In genomic region chr5:92411461-92412140, GRCm38 (mm10) we compare ENCODE assay signal across 11 mouse cellular contexts.
"Had no signal": no experiment of that assay in that cellular context is flagged by ENCODE, and none has a peak within 500 bp of the region (broad histone marks: within the 10 kb centered on the region; RNA-seq: fewer than 3 reads in every experiment).

No protein-coding gene starts in this region.

- H3K4me2 ChIP-seq: limb, embryonic 13.5 days; midbrain, embryonic 12.5 days had no signal

- H3K9me3 ChIP-seq: limb, embryonic 13.5 days; midbrain, embryonic 12.5 days had no signal

- H3K4me3 ChIP-seq: limb, embryonic 13.5 days; midbrain, embryonic 12.5 days had no signal

- ATAC-seq: midbrain, embryonic 16.5 days had no signal

- H3K27me3 ChIP-seq: limb, embryonic 13.5 days; midbrain, embryonic 12.5 days had no signal

- DNase-seq: kidney, adult 9 months; kidney, postnatal 10 days; left cerebral cortex, postnatal 4 days; lung, adult 18-20 months; right cerebral cortex, postnatal 14 days; thymus, adult 18-20 months; thymus, postnatal 14 days had no signal

- H3K4me1 ChIP-seq: limb, embryonic 13.5 days; midbrain, embryonic 12.5 days had no signal

- H3K27ac ChIP-seq: limb, embryonic 13.5 days; liver, embryonic 14.5 days; midbrain, embryonic 12.5 days had no signal

- H3K9ac ChIP-seq: limb, embryonic 13.5 days; liver, embryonic 14.5 days; midbrain, embryonic 12.5 days had no signal
